Mouse (Mus musculus) embryonic facial prominence, embryonic 13.5 days (tissue): ENCODE data around the gene Gm7029. TPM values are rescaled to one million over a fixed set of nuclear protein-coding genes. Genes with fewer than 3 reads are reported as not detected.

Source experiments
- ATAC-seq: fragments of 200-750 bp; cut with Nextera tagmentation; 2 replicates; pipeline ENCODE4 v1.8.0; 2017; ENCODE audit warnings: low read depth; ENCODE audit not compliant: insufficient number of reproducible peaks, insufficient read depth, low FRiP score, low TSS enrichment
- H3K27ac ChIP-seq: fragments of 300-500 bp; sonication (generic); 2 replicates; pipeline ENCODE4 v1.5.1; 2015; ENCODE audit warnings: moderate library complexity, mild to moderate bottlenecking, inconsistent platforms
- H3K27me3 ChIP-seq: fragments of 300-500 bp; sonication (generic); 2 replicates; pipeline ENCODE4 v1.6.1; 2015; ENCODE audit warnings: mild to moderate bottlenecking, inconsistent platforms
- H3K36me3 ChIP-seq: fragments of 300-500 bp; sonication (generic); 2 replicates; pipeline ENCODE4 v1.6.1; 2015; ENCODE audit warnings: mild to moderate bottlenecking, inconsistent platforms
- H3K4me1 ChIP-seq: fragments of 300-500 bp; sonication (generic); 2 replicates; pipeline ENCODE4 v1.6.1; 2015; ENCODE audit warnings: inconsistent platforms
- H3K4me2 ChIP-seq: fragments of 300-500 bp; sonication (generic); 2 replicates; pipeline ENCODE4 v1.6.1; 2015; ENCODE audit warnings: moderate library complexity, mild to moderate bottlenecking, inconsistent platforms
- H3K4me3 ChIP-seq: fragments of 300-500 bp; sonication (generic); 2 replicates; pipeline ENCODE4 v1.5.1; 2015; ENCODE audit warnings: mild to moderate bottlenecking, inconsistent platforms
- H3K9ac ChIP-seq: fragments of 300-500 bp; sonication (generic); 2 replicates; pipeline ENCODE4 v1.6.1; 2015; ENCODE audit warnings: mild to moderate bottlenecking, inconsistent platforms
- H3K9me3 ChIP-seq: fragments of 300-500 bp; sonication (generic); 2 replicates; pipeline ENCODE4 v1.6.1; 2016; ENCODE audit warnings: inconsistent platforms
- WGBS: fragments of 180-500 bp; shearing (Covaris S2); methylation state at CpG from one replicate; pipeline ENCODE4 v1.1.7; 2015; ENCODE audit warnings: mixed read lengths; 5-methylcytosine and 5-hydroxymethylcytosine counted together
- polyA plus RNA-seq: library from polyadenylated mRNA; unstranded; fragments of >200 nt; fragmentation: Nextera tagmentation; extraction: Ambion mirVana; gene quantifications from 2 replicates; pipeline ENCODE4 v1.2.1, GENCODE M21; 2015

The Gm7029 gene
- polyA plus RNA-seq, 1 experiment from 2014 or later: not detected

DNA sequence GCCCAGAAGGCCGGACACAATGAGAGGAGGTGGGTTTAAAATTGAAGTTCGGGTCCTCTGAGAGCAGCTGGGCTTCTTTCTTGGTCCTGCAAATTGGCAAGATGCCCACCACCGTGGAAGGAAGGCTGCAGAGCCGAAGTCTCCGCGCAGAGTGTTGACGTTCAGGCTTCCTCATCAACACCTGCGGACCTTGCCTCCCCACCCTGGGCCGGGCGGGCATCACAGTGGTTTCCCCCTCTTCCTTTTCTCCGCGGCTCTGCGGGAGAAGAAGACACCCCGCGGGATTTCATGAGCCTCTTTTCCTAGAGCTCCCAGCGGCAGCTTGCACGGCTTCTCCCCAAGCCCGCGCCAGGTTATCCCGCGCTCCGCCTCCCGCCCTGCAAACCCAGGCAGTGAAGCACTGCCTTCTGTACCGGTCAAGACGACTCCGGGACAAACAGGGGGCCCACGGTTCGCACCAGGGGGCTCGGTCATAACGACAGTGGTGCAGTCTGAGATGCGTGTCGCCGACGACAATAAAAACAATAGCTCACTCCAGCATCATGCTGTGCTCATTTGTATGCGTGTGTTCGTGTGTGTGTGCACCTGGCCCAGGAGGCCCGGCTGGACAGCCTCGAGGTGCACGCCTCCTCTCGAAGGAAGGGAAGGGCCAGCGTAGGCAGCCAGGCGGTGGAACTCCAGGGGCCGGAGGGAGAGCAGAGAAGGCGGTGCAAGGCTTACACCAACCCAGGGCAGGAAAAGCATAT is 34.9 kb downstream of the Gm7029 start:
- peak overlapping the region; percentile 95 for H3K4me3 ChIP-seq
- ATAC-seq: peak; percentile 27
- peak overlapping the region; percentile 81 for H3K9ac ChIP-seq
- H3K4me1 ChIP-seq: peaks cover 31% of the 10 kb centered on the region
- H3K27ac ChIP-seq: peak overlapping the region; percentile 91
- H3K27me3 ChIP-seq: no peaks in the 10 kb centered on the region
- peaks cover 26% of the 10 kb centered on the region for H3K36me3 ChIP-seq
- under 1% methylated on average over 43 of the region's 44 CpGs for WGBS
- peak overlapping the region; percentile 97 for H3K4me2 ChIP-seq
- H3K9me3 ChIP-seq: no peaks in the 10 kb centered on the region

GRCm38 (mm10) chr17:33909077-33909868 is 35.6 kb downstream of the Gm7029 start, which contains the start of gene Daxx:
TSS of gene Daxx (plus strand) at chr17:33909414.
- Histone ChIP-seq H3K27ac (peak within 1 kb of the TSS; percentile 91), H3K9me3 (no peaks in the 10 kb centered on the region), H3K4me2 (peak within 1 kb of the TSS; percentile 97), H3K4me1 (peaks cover 31% of the 10 kb centered on the region), H3K4me3 (peak within 1 kb of the TSS; percentile 95), H3K27me3 (no peaks in the 10 kb centered on the region), H3K36me3 (peaks cover 34% of the 10 kb centered on the region), H3K9ac (peak within 1 kb of the TSS; percentile 91)
- WGBS: under 1% methylated on average over 68 of the region's 68 CpGs
- ATAC-seq: peak; percentile 96

- peaks cover 32% of the 10 kb centered on the region for H3K4me1 ChIP-seq
- 0% methylated on average over 14 of the region's 14 CpGs for WGBS
- peak overlapping the region; percentile 91 for H3K9ac ChIP-seq
- H3K4me2 ChIP-seq: peak overlapping the region; percentile 97
- peak overlapping the region; percentile 91 for H3K27ac ChIP-seq
- peak overlapping the region; percentile 95 for H3K4me3 ChIP-seq
- no peaks in the 10 kb centered on the region for H3K9me3 ChIP-seq
- H3K27me3 ChIP-seq: no peaks in the 10 kb centered on the region
- H3K36me3 ChIP-seq: peaks cover 38% of the 10 kb centered on the region
- ATAC-seq: no peak
These were observed 36.2 kb downstream of the Gm7029 start for GRCm38 (mm10) chr17:33909869-33910250.

DNA sequence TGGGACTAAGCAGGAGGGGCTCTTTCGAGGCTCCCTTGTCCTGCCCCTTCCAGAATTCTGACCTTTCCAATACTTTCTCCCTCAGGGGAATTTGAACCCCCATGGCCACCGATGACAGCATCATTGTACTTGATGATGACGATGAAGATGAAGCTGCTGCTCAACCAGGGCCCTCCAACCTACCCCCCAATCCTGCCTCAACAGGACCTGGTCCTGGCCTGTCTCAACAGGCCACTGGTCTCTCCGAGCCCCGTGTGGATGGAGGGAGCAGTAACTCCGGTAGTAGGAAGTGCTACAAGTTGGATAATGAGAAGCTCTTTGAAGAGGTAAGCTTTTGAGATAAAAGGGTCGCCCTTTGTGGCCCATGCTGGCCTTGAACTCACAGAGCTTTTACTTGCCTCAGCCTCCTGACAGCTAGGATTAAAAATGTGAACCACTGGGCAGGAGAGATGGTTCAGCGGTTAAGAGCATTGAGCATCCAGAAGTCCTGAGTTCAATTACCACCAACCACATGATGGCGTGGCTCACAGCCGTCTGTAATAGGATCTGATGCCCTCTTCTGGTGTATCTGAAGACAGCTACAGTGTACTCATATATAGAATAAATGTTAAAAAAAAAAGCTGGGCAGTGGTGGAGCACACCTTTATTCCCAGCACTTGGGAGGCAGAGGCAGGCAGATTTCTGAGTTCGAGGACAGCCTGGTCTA is 36.9 kb downstream of the Gm7029 start:
- 37% methylated on average over 11 of the region's 11 CpGs for WGBS
- Histone ChIP-seq H3K9me3 (no peaks in the 10 kb centered on the region), H3K4me2 (peak overlapping the region; percentile 97), H3K4me1 (peaks cover 38% of the 10 kb centered on the region), H3K27me3 (no peaks in the 10 kb centered on the region), H3K27ac (peak overlapping the region; percentile 91), H3K9ac (peak overlapping the region; percentile 91), H3K4me3 (peak overlapping the region; percentile 95), H3K36me3 (peaks cover 42% of the 10 kb centered on the region)
- no peak for ATAC-seq

GRCm38 (mm10) chr17:33911052-33911812 is 37.6 kb downstream of the Gm7029 start:
- H3K9me3 ChIP-seq: no peaks in the 10 kb centered on the region
- peaks cover 42% of the 10 kb centered on the region for H3K36me3 ChIP-seq
- H3K4me3 ChIP-seq: no peak overlapping the region
- no peak overlapping the region for H3K4me2 ChIP-seq
- H3K27me3 ChIP-seq: no peaks in the 10 kb centered on the region
- 94% methylated on average over 31 of the region's 31 CpGs for WGBS
- H3K9ac ChIP-seq: 0 out of 2 replicates have a peak overlapping the region, but pooled peaks have one; percentile 27
- H3K4me1 ChIP-seq: peaks cover 39% of the 10 kb centered on the region
- H3K27ac ChIP-seq: no peak overlapping the region
- no peak for ATAC-seq

DNA sequence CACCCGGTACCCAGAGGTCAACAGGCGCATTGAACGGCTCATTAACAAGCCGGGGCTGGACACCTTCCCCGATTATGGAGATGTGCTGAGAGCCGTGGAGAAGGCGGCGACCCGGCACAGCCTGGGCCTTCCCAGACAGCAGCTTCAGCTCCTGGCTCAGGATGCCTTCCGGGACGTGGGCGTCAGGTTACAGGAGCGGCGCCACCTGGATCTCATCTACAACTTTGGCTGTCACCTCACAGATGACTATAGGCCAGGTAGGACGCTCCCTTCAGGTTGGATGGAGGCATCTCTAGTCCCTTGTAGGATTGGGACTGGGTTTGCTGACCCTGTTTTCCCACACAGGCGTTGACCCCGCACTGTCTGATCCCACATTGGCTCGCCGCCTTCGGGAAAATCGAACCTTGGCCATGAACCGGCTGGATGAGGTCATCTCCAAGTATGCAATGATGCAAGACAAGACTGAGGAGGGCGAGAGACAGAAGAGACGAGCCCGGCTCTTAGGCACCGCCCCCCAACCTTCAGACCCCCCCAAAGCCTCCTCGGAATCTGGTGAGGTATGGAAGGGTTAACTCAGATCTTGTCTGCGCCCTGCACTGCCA is 38.3 kb downstream of the Gm7029 start:
- no peak overlapping the region for H3K4me3 ChIP-seq
- H3K27ac ChIP-seq: no peak overlapping the region
- no peaks in the 10 kb centered on the region for H3K9me3 ChIP-seq
- WGBS: 90% methylated on average over 28 of the region's 28 CpGs
- H3K4me2 ChIP-seq: no peak overlapping the region
- H3K4me1 ChIP-seq: peaks cover 43% of the 10 kb centered on the region
- peaks cover 43% of the 10 kb centered on the region for H3K36me3 ChIP-seq
- H3K27me3 ChIP-seq: no peaks in the 10 kb centered on the region
- 0 out of 2 replicates have a peak overlapping the region, but pooled peaks have one; percentile 27 for H3K9ac ChIP-seq
- ATAC-seq: no peak

GRCm38 (mm10) chr17:33913264-33913663 is 39.6 kb downstream of the Gm7029 start:
- no peaks in the 10 kb centered on the region for H3K27me3 ChIP-seq
- H3K4me3 ChIP-seq: no peak overlapping the region
- no peak overlapping the region for H3K9ac ChIP-seq
- no peak overlapping the region for H3K27ac ChIP-seq
- H3K9me3 ChIP-seq: no peaks in the 10 kb centered on the region
- 90% methylated on average over 10 of the region's 10 CpGs for WGBS
- peaks cover 51% of the 10 kb centered on the region for H3K4me1 ChIP-seq
- ATAC-seq: no peak
- peaks cover 56% of the 10 kb centered on the region for H3K36me3 ChIP-seq
- H3K4me2 ChIP-seq: no peak overlapping the region

- no peak overlapping the region for H3K4me2 ChIP-seq
- peaks cover 54% of the 10 kb centered on the region for H3K4me1 ChIP-seq
- no peaks in the 10 kb centered on the region for H3K9me3 ChIP-seq
- no peak overlapping the region for H3K27ac ChIP-seq
- H3K9ac ChIP-seq: no peak overlapping the region
- ATAC-seq: no peak
- 92% methylated on average over 8 of the region's 8 CpGs for WGBS
- H3K36me3 ChIP-seq: peaks cover 56% of the 10 kb centered on the region
- H3K4me3 ChIP-seq: no peak overlapping the region
- H3K27me3 ChIP-seq: no peaks in the 10 kb centered on the region
These were observed 40.3 kb downstream of the Gm7029 start for GRCm38 (mm10) chr17:33913905-33914304.

DNA sequence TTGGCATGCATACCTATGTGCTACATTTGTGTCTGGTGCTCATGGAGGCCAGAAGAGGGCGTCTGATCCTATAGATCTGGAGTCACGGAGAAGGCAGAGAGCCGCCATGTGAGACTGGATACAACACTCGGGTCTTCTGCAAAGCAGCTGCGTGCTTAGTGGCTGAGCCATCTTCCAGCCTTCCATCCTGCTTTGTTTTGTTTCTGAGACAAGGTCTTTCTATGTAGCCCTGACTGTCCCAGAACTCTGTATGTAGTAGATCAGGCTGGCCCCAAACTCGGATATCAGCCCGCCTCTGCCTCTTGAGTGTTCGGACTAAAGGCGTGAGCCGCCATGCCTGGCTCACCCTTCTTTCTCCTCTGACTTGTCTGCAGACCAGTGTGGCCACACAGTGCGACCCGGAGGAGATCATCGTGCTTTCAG is 41.3 kb downstream of the Gm7029 start:
- no peak for ATAC-seq
- Histone ChIP-seq H3K4me3 (peak overlapping the region; percentile 53), H3K4me1 (peaks cover 62% of the 10 kb centered on the region), H3K4me2 (peak overlapping the region; percentile 66), H3K36me3 (peaks cover 56% of the 10 kb centered on the region), H3K9me3 (no peaks in the 10 kb centered on the region), H3K9ac (peak overlapping the region; percentile 38; the same call in 1 of the 2 replicates), H3K27ac (no peak overlapping the region), H3K27me3 (no peaks in the 10 kb centered on the region)
- WGBS: 73% methylated on average over 13 of the region's 13 CpGs

DNA sequence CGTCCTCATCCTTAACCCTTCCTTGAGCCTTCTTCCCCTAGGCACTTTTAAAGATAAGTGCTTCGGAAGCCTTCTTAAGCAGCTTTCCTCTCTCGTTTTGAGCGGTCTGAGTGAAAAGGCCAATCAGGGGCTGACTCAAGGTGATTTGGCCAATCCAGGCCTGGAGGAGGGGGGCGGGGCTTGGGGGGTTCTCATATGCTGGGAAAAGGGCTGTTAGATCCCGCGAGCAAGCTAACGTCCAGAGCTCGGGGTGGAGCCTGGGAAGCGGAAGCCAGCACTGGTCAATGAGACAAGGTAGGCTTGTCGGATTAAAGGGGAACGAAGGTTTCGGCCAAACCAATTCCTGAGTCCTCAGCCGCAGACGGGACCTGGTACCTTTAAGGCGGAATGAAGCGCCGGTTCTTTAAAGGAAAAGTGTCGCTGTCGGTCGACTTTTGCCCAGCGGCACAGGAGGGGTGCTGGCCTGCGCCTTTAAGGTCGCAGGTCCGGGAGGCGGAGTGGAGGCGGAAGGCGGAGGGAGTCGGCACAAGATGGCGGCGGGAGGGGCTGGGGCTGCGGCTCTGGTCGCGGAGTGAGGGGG is 42.1 kb downstream of the Gm7029 start, which contains the start of the genes Tapbp and Zbtb22:
Gene Tapbp (plus strand): TSS at position 229 of the 580 bp plus-strand sequence.
Gene Zbtb22 (plus strand): TSS at position 234 of the 580 bp plus-strand sequence.
- H3K9ac ChIP-seq: peak within 1 kb of the TSS; percentile 64
- H3K27ac ChIP-seq: peak within 1 kb of the TSS; percentile 81
- no peaks in the 10 kb centered on the region for H3K9me3 ChIP-seq
- ATAC-seq: peak; percentile 88
- H3K4me2 ChIP-seq: peak within 1 kb of the TSS; percentile 66
- no peaks in the 10 kb centered on the region for H3K27me3 ChIP-seq
- peaks cover 57% of the 10 kb centered on the region for H3K4me1 ChIP-seq
- H3K4me3 ChIP-seq: peak within 1 kb of the TSS; percentile 53
- WGBS: under 1% methylated on average over 34 of the region's 34 CpGs
- H3K36me3 ChIP-seq: peaks cover 56% of the 10 kb centered on the region
